Mouse (Mus musculus) monocyte, adult 5-6 weeks (primary cell): Measurements from ENCODE around the gene Ccr2. TPM values are rescaled to one million over a fixed set of nuclear protein-coding genes. Genes with fewer than 3 reads are reported as not detected.
A peak's percentile ranks its signal among the peaks of the same experiment; 100 is the strongest.
"Not testable (repeated sequence)": the region's sequence is repeated elsewhere in the genome, so short reads cannot be mapped to it uniquely, and the experiment has no call there.

Experiments
- ATAC-seq: fragments of 153-309, 156-312 bp; replicated peaks from 2 replicates; pipeline ENCODE4 v1.8.0; 2017; ENCODE audit warnings: mild to moderate bottlenecking; ENCODE audit not compliant: low TSS enrichment, insufficient number of reproducible peaks, severe bottlenecking, poor library complexity, low FRiP score
- total RNA-seq: library from RNA; stranded (forward); fragments of 200-1000, 200-491, 200-594 nt; gene quantifications from 3 replicates; pipeline ENCODE4 v1.2.3, GENCODE M21; 2017

Ccr2 gene
- 260 to 312 TPM (median 269 TPM) in 3 replicates for total RNA-seq

DNA sequence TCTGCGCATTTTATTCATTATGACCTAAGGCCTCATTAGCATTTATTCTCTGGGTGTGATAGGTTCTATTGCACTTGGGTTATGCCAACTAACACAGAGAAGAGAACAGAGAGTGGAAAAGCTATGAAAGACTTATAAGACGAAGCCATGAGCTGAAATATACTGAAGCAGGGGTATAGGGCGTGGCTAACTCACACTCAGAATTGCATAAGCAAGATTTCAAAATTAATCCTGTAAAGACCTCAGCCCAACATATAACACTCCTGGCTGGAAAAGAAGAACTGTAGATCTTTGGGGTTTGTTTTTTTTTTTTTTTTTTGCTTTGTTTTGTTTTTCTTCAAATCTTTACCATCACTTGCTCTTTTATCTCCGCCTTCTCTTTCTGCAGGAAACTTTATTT is at the start of gene Ccr2:
Ccr2 (plus strand) TSS at position 228 of the 400 bp plus-strand sequence.
- ATAC-seq: no peak

DNA sequence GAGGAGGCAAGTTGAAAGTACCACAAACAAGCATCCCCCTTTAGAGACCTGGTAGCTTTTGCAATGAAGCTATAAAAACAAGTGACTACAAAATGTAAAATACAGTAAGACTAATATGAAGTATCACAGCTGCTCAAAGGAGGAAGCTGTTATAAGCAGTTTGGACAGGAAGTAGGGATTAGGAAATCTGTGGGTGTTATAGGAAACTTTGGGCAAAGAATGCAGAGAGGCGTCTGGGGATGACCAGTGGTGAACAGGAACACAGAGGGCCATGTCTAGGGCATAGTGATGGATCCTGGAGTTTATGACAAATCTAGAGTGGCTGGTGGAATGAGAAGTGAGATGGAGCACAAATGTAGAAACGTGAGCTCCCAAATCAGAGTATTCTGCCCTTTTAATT is 48.2 kb upstream of the Ccr2 start:
- peak; percentile 84 for ATAC-seq

DNA sequence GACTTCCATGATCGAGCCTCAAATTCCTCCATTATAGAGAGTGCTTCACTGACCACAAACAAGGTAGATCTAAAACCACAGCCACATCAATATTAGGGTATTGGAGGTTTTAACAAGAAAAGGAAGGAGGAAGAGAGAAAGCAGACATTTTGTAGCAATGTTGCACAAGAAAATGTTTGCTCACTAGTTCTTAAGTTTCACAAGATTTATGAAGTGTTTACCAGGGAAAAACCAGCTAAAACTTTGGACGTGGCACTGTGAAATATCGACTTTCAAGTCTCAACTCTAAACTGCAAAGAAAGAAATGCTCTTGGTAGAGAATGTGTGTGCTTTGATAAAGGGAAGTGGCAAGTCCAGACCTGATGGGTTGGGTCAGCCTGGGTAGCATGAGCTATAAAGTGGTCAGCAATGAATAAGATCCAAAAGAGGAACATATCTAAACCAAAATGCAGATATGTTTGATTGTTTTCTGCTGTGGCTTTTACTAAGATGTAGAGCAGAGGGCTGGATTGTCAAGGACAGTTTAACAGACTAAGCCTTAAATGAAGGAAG is 45.5 kb upstream of the Ccr2 start:
- peak; percentile 89 for ATAC-seq

DNA sequence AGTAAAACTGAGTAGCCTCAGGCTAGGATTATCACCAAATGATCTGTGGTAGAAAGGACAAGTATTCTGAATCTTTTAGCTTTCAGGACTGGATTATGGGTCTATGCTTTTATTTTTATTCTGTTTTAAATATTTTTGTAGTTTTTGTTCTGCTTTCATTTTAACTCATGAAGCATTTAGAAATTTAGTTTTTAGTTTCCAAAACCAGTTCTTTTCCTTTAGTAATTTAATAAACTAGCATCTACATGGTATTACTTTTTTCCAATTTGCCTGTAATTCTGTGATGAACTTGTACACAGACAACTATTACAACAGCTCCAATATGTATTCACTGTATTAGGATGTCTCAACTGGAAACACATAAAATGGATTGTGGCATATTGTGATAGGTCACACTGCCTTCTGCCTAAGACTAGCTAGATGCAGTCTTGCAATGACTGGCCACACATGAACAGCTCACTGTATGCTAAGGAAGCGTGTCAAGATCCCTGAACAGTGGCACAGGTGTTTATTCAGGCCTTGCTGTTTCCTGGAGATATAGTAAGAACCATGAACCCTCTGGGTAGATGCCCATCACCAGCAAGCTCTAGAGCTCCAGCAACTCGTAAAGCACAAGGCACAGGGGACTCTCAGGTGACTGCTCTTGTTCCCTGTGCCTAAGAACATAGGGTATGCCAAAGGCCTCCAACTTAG is 41.9 kb upstream of the Ccr2 start:
- no peak for ATAC-seq

DNA sequence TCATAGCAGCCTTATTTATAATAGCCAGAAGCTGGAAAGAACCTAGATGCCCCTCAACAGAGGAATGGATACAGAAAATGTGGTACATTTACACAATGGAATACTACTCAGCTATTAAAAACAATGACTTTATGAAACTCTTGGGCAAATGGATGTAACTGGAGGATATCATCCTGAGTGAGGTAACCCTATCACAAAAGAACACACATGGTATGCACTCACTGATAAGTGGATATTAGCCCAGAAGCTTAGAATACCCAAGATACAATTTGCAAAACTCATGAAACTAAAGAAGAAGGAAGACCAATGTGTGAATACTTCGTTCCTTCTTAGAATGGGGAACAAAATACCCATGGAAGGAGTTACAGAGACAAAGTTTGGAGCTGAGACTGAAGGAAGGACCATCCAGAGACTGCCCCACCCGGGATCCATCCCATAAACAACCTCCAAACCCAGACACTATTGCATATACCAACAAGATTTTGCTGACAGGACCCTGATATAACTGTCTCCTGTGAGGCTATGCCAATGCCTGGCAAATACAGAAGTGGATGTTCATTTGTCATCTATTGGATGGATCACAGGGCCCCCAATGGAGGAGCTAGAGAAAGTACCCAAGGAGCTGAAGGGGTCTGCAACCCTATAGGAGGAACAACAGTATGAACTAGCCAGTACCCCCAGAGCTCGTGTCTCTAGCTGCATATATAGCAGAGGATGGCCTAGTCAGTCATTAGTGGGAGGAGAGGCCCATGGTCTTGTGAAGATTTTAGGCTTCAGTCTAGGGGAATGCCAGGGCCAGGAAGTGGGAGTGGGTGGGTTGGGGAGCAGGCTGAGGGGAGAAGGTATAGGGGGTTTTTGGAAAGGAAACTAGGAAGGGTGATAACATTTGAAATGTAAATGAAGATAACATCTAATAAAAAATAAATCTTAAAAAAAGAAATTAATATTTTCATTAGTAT is 40.0 kb upstream of the Ccr2 start:
- not testable (repeated sequence) for ATAC-seq

DNA sequence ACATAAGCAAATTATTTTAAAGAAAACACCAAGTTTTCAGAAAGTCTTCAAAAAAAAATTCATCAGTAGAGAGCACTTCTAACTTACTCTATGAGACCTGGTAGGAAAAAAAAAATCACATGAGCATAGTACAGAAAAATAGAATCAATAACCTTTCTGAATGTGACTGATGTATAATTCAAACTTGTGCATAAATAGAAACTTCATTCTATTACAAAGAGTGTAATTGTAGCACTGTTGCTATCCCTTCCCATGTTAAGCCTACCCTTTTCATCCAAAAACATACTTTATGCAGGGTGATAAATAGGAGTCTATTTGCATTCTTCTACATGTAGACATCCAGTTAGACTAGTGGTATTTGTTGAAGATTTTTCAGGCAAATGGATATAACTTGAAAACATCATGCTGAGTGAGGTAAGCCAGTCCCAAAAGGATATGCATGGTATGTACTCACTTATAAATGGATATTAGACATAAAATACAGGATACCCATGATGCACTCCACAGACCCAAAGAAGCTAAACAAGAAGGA is 35.1 kb upstream of the Ccr2 start:
- ATAC-seq: no peak

DNA sequence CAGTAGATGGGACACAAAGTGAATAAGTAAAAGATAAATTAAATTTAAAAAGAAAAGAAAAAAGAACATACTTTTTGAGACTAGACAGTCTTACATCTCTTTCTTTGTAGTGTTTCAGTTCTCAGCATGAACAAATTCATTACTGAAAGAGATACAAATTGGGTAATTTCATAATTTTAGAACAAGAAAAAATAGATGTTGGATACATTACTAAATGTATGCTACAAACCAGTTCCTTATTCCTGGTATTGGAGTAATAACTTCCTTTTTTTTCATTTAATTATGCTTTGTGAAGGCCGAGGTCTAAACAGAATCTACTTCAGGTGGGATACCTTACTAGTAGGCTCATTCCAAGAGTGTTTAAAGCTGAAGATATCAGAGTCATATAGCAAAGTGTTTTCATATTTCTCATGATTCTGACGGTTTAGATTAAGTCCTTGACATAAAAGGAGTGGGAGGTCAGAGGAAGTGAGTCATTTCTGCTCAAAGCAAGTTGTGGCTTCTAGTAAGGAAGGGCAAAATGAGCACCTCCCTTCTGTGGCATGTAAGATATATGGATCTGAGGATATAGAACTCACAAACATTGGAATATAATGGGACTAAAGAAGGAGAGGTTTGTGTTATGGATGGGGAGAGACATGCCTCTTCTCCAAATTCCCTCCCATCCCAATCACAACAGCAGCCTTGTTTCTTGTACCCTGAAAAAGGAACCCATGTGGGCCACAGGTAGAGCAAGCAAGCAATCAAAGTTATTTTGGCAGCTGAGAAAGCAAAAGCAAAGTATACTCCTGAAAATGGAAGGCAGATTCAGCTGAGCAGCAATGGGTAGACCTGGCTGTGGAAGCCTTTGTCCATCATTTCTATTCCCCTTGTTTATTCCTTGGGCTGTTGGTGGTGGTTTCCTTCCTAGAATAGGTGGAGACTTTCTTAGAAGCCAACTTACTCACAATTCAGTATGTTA is 33.4 kb upstream of the Ccr2 start:
- peak; percentile 94 for ATAC-seq

DNA sequence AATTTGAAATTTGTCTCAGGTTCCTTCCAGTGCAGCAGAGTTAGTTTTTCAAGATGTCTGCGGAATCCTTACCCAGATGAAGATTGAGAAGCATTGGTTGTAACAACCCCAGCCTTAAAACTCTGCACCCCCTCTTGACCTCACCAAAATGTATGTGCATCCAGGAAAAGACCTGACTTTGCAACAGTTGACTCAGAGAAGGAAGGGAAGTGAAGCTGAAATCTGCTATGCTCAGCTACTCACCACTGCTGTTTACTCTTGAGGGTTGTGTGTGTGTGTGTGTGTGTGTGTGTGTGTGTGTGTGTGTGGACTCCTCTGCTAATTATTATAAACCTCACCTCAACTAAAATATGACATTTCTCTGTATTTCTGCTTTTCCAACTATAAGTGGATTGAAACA is 30.2 kb upstream of the Ccr2 start:
- peak; percentile 70 for ATAC-seq

DNA sequence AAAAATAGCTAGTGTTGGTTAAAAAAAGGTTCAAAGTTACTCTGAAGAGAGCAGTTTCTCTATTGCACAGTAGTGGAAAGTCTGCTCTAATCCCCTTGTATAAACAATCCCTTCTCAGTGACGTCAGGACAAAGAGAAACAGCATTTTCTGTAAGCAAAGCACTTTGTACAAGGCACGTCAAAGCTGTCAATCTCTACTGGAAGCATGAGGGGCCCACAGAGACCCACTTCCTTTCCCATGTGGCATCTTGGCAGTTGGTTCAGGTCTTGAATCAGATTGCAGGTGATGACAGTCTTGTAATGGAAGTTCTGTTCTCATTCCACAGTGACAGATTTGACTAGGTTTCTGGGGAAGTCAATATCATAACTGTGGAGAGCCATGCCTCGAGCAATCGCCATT is 21.9 kb upstream of the Ccr2 start:
- no peak for ATAC-seq

DNA sequence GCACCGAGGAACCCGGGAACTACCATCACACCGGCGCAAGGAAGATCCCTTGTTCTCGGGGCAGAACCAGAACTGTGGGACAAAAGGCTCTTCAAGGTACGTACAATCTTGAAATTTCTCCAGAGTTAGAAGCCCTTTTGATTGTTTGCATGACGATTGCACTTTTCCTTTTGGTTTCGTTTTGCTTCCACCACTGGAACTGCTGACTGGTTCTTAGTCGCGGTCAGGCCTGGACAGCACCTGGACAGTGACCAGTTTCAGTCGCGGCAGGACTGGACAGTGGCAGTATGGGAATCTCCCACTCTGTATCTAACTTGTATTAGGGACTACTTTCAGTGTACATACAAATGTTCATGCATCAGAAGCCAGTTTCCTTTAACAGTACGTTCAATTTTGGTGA is 21.3 kb upstream of the Ccr2 start:
- not testable (repeated sequence) for ATAC-seq

DNA sequence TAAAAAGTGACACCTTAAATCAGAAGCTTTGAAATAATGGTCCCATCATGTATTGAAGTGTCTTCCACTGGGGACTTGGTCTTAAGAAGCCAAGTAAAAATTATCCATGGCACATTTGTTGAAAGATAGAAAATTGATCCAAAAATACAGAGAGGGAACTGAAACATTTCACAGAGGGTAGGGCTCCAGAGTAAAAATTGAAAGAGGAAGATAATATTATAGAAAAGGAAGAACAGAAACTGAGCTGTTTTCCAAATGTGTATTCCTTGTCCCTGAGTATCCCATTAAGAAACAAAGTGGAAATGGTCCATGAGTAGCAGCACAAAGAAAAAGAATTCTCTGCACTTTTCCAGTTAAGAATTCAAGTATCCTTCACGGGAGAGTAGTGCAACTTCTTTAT is 11.3 kb upstream of the Ccr2 start:
- ATAC-seq: no peak

DNA sequence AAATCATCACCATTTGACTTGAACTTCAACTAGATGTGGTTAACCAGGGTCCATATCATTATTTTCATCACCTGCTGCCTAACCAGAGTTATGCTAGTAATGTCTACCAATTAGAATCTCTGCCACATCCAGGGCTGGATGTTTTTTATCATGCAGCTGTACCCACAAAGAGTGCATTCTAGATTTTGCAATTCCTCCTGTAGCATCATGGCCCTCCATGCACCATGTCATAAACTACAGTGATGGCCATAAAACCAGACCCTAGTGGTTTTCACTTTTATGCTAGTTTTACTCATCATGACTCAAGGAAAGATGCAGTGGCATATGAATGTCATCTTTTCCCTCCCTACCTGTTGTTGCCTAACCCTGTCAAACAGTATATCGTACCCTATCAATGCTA is 2.6 kb upstream of the Ccr2 start:
- no peak for ATAC-seq

DNA sequence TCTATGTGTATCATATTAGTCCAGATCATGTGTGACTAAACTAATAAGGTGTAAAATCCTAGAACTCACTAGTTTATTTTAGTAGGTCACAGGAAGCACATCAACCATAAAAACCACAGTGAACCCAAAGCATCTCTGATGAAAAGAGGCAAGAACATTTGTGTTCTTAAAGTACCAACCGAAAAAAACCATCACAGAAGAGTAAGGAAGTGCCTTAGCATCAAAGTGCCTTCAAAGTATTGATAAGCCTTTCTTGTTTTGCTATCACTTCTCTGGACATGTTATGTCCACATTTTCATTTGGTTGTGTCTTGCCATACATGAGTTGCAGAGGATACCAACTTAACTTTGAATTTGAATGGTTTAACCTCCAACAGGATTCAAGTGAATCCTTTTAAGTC is 1.4 kb upstream of the Ccr2 start:
- ATAC-seq: no peak

DNA sequence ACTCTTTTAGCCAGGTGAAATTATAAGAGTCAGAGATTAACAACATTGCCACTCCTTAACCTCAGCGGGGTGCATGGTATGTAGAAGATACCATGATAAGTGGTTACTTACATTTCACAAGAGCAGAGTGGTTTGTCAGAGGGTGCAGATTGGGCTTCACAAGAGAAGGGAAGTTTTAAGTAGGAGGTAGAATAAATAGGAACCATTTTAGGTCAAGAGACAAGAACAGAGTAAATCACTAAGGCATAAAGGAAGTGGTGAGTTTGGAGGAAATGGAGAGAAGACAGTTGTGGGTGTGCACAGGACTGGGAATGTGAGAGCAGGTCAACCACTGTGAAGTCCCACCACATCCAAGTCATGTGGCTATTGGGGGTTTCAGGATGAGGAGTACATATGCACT is 1.4 kb downstream of the Ccr2 start:
- ATAC-seq: peak; percentile 72

DNA sequence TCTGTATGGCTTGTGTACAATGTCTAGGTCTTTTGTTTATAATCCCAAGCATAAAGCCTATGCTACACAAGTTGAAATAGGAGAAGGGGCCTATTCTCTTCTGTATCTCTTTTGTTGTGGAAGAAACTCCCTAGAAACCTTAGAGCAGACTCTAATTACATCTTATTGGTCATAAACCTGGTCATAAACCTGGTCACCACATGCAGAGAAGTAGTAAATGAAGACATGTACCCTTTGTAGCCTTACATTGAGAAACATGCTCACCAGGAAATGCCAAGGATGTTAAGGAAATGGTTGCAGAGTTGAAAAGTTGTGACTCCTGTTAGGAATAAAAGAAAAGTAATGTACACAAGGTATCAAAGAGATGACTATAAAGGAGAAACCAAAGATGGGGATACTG is 3.4 kb downstream of the Ccr2 start:
- ATAC-seq: no peak

DNA sequence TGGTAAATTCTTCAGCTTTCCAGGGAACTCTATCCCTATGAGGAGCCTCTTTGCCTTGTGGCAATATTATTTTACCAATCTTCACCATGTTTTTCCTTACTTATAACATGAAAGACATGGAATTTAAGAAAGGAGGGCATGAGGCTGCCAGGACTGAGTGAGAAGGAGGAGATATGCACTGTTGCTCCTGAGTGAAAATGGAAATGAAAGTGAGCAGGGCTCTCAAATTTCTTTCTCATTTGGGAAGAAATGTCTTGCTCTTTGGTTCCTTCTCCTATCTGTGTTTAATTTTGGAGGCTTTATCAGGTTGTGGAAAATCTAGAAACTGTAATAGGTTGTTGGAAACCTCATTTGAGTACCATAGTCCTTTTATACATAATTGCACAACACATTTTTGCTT is 5.5 kb downstream of the Ccr2 start:
- no peak for ATAC-seq

DNA sequence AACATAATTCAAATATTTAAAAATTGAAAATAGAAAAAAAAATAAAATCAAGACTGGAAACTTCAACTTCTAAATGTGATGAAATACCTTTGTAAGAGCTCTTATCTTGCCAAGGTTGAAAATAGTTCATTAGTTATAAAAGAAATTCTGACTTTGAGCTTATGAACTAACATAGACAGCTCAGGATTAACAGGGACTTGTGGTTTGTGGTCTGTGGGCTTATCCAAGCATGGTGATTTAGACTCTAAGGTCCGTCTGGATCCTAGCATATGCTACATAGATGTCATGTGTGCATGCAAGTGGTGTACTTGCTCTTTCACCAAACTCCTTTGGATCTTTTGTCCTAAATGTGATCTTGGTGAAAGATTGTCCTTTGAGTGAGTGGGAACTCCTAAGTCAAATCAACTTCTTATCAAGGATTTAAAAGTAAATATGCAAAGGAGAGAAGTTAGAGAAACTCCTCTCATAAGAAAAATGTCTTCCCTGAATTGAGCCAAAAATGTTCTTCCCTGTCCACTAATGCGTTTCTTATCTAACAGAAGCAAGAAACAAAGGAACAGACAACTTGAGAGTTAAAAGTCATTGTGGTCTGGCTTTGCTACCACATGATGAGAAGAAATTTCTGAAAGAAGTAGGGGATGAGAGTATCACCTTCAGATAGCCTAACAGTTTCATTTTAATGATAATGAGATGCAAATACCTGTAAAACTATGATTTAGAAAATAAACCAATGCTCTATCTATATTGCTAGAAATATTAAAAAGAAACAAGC is 6.8 kb downstream of the Ccr2 start:
- ATAC-seq: no peak

DNA sequence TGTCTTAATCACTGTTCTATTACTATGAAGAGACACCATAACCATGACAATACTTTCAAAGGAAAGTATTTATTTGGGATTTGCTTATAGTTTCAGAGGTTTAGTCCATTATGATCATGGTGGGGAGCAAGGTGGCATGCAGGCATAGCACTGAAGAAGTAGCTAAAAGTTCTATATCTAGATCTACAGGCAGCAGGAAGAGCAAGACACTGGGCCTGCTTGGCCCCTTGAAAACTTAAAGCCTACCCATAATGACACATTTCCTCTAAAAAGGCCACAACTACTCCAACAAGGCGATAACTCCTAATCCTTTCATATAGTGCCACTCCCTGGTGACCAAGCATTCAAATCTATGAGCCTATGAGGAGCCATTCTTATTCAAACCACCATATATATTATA is 10.2 kb downstream of the Ccr2 start:
- ATAC-seq: no peak
